Mouse (Mus musculus) liver, embryonic 14.5 days (tissue): ENCODE data around the gene Zdhhc9. TPM values are rescaled to one million over a fixed set of nuclear protein-coding genes. Genes with fewer than 3 reads are reported as not detected.

Source experiments
- ATAC-seq: fragments of 200-750 bp; cut with Nextera tagmentation; 2 replicates; pipeline ENCODE4 v1.8.0; 2017; ENCODE audit warnings: moderate number of reproducible peaks, mild to moderate bottlenecking, moderate library complexity; ENCODE audit not compliant: insufficient read depth
- DNase-seq, 3 experiments: peaks; one replicate each; pipeline ENCODE4 v3.0.0-alpha.2; 2012 to 2013; ENCODE audit warnings: low read depth in 3 of 3, low spot score in 3 of 3
- H3K27ac ChIP-seq: fragments of 300-500 bp; sonication (generic); 2 replicates; pipeline ENCODE4 v1.5.1; 2014; ENCODE audit warnings: moderate library complexity, mild to moderate bottlenecking, control low read depth, inconsistent platforms
- H3K27me3 ChIP-seq: fragments of 300-500 bp; sonication (generic); 2 replicates; pipeline ENCODE4 v1.6.1; 2014; ENCODE audit warnings: mild to moderate bottlenecking, low read length, moderate library complexity; ENCODE audit not compliant: control insufficient read depth, insufficient read depth
- H3K36me3 ChIP-seq: fragments of 300-500 bp; sonication (generic); replicated peaks from 2 replicates; pipeline ENCODE4 v1.6.1; 2014; ENCODE audit warnings: low read depth; ENCODE audit not compliant: control insufficient read depth, insufficient read depth
- H3K4me1 ChIP-seq, 2 experiments: fragments of 200-500 bp in 1 of 2; fragments of 300-500 bp in 1 of 2; sonication (generic) in 1 of 2; replicated peaks; 2 replicates each; pipeline ENCODE4 v1.6.1; 2012 to 2014; ENCODE audit warnings: antibody characterized with exemption in 1 of 2, inconsistent platforms in 1 of 2, low read length in 1 of 2; ENCODE audit not compliant: control insufficient read depth in 2 of 2, insufficient read depth in 2 of 2
- H3K4me2 ChIP-seq: fragments of 300-500 bp; sonication (generic); 2 replicates; pipeline ENCODE4 v1.6.1; 2014; ENCODE audit warnings: low read depth, mild to moderate bottlenecking, control low read depth, moderate library complexity
- H3K4me3 ChIP-seq, 2 experiments: fragments of 200-500 bp in 1 of 2; fragments of 300-500 bp in 1 of 2; sonication (generic) in 1 of 2; 2 replicates each; pipeline ENCODE4 v1.5.1; 2012 to 2014; ENCODE audit warnings: low read depth in 2 of 2, low read length in 2 of 2, mild to moderate bottlenecking in 2 of 2, control low read depth in 1 of 2, inconsistent platforms in 1 of 2, moderate library complexity in 1 of 2; ENCODE audit not compliant: insufficient read depth in 1 of 2
- H3K9ac ChIP-seq: fragments of 300-500 bp; sonication (generic); replicated peaks from 2 replicates; pipeline ENCODE4 v1.6.1; 2014; ENCODE audit warnings: mild to moderate bottlenecking, control low read depth, moderate library complexity
- H3K9me3 ChIP-seq: fragments of 300-500 bp; sonication (generic); 2 replicates; pipeline ENCODE4 v1.6.1; 2016; ENCODE audit warnings: low read length, mixed read lengths; ENCODE audit not compliant: control insufficient read depth
- CTCF ChIP-seq: IDR thresholded peaks from 2 replicates; pipeline ENCODE4 v1.5.1; 2016; ENCODE audit warnings: antibody characterized with exemption, low read depth, control low read depth
- EP300 ChIP-seq: IDR thresholded peaks from 2 replicates; pipeline ENCODE4 v1.6.1; 2016; ENCODE audit warnings: antibody characterized with exemption, low read depth
- WGBS: fragments of 180-500 bp; shearing (Covaris S2); extraction: QIAGEN DNeasy Blood & Tissue Kit; methylation state at CpG from one replicate; pipeline ENCODE4 v1.1.7; 2014; ENCODE audit not compliant: insufficient replicate concordance; 5-methylcytosine and 5-hydroxymethylcytosine counted together
- polyA plus RNA-seq, 2 experiments: library from polyadenylated mRNA; depleted of rRNA in 1 of 2; stranded (reverse) in 1 of 2; unstranded in 1 of 2; fragments of >200 nt; fragmentation: Nextera tagmentation in 1 of 2; extraction: Ambion mirVana in 1 of 2; gene quantifications; 2 replicates each; pipeline versions ENCODE4 v1.2.1 to v1.2.3; 2012 to 2014

The Zdhhc9 gene
- polyA plus RNA-seq, 2 experiments, result 2.8 to 10.5 TPM

DNA sequence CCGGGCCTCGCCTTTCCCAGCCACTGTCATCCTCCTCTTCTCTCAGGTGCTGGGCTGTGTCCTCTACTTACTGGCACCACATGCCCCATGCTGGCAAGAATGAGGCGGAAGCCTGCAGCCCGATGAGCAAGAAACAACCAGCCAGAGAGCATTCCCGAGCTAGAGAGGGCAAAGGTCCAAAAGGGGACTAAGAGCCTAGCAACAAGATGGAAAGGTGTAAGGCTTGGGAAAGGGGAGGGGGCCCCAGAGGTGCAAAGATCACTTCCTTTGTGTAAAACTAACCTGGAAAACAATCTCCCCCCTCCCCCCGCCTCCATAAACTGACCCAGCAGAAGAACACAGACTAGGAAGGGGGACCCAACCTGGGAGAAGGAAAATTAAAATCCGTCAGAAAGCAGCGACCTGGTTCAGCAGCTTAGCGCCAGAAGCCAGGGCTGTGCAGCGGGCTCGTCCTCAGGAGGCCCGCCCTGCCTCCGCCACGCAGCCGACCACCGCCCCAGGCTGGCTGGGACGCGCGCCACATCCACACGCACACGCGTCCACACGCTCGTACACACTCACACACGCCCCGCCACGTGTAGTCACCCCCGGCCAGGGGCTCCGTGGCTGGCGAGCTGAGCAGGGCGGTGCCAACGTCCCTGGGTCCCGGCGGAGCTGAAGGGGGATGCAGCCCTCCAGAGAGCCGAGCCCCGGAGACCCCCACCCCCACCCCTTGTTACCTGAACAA, 754 bp downstream of the Zdhhc9 start:
- WGBS, result 8% methylated on average over 33 of the region's 36 CpGs
- Histone ChIP-seq H3K27me3 (no peaks in the 10 kb centered on the region), H3K4me3 (peak overlapping the region; percentile 79 to 96), H3K4me2 (peak overlapping the region; percentile 71), H3K36me3 (no peaks in the 10 kb centered on the region), H3K4me1 (no peaks in the 10 kb centered on the region), H3K9me3 (no peaks in the 10 kb centered on the region), H3K27ac (peak overlapping the region; percentile 37; the same call in 1 of the 2 replicates), H3K9ac (peak overlapping the region; percentile 79)
- DNase-seq, result no peak
- TF ChIP-seq CTCF, result no peak
- no peak for TF ChIP-seq EP300
- ATAC-seq, result peak; percentile 70

DNA sequence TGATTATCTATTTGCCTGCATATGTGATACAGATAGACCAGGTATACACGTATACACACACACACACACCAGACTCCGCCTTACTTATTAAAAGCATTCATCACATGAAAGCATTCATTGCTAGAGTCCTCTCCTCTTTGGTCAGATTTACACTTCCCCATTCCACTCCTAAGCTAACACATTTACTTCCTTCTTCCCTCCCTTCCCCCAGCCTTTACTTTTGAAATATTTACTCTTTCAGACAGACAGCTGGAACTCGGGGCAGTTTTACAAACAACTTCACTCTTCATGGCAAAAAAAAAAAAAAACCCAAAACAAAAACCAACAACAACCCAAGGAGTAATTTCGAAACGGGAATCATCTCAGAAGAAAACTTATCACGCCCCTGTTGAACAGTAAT, 4.2 kb downstream of the Zdhhc9 start:
- Histone ChIP-seq H3K27me3 (no peaks in the 10 kb centered on the region), H3K9me3 (no peaks in the 10 kb centered on the region), H3K4me2 (no peak overlapping the region), H3K4me3 (no peak overlapping the region), H3K9ac (no peak overlapping the region), H3K4me1 (no peaks in the 10 kb centered on the region), H3K27ac (no peak overlapping the region), H3K36me3 (no peaks in the 10 kb centered on the region)
- 46% methylated on average over 6 of the region's 6 CpGs for WGBS
- DNase-seq (no peak), ATAC-seq (no peak)
- TF ChIP-seq CTCF (no peak), EP300 (no peak)

DNA sequence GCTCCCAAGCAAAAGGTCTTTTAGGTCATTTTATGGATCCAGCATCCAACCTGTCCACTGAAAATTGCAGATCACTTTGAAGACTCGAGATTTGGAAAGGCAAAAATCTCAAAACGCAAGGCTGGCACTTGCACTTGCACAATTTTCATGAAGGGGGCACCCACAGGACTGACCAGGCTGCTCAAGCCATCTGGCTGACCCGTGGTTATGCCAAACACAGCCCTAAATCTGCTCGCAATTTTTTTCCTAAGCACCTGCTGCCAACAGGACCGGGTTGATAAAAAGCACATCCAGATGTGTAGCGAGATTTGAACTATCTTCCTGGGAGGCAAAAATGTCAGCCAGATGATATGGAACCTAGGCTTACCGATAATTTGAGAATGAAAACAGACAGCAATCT, 4.9 kb downstream of the Zdhhc9 start:
- no peak overlapping the region for H3K9ac ChIP-seq
- 51% methylated on average over 7 of the region's 7 CpGs for WGBS
- H3K4me1 ChIP-seq, result no peaks in the 10 kb centered on the region
- DNase-seq (no peak), ATAC-seq (no peak)
- H3K9me3 ChIP-seq, result no peaks in the 10 kb centered on the region
- H3K27me3 ChIP-seq, result no peaks in the 10 kb centered on the region
- TF ChIP-seq EP300 (no peak), CTCF (no peak)
- no peak overlapping the region for H3K4me3 ChIP-seq
- no peak overlapping the region for H3K27ac ChIP-seq
- H3K4me2 ChIP-seq, result no peak overlapping the region
- H3K36me3 ChIP-seq, result no peaks in the 10 kb centered on the region

DNA sequence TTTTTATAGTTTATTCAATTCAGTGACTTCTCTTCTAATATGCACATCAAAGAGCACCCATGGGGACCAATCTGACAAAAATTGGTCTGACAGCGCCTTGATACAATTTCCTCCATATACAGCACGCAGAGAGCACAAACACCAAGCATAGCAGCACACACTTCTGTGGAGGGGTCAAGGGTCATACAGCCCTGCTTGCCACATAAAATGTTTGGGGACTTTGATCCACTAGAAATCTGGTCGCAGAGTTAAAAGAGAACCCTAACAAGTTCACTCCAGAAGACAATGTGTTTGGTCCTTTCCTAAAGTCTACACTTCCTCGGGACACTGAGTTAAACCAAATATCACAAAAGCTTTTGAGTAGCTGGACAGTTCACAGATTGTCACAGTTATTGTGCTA, 5.7 kb downstream of the Zdhhc9 start:
- DNase-seq, result no peak
- H3K27me3 ChIP-seq, result no peaks in the 10 kb centered on the region
- no peaks in the 10 kb centered on the region for H3K9me3 ChIP-seq
- no peak overlapping the region for H3K27ac ChIP-seq
- no peaks in the 10 kb centered on the region for H3K36me3 ChIP-seq
- 72% methylated on average over 4 of the region's 4 CpGs for WGBS
- ATAC-seq, result no peak
- no peak overlapping the region for H3K9ac ChIP-seq
- no peak overlapping the region for H3K4me3 ChIP-seq
- no peak for TF ChIP-seq CTCF
- TF ChIP-seq EP300, result no peak
- H3K4me1 ChIP-seq, result no peaks in the 10 kb centered on the region
- no peak overlapping the region for H3K4me2 ChIP-seq

DNA sequence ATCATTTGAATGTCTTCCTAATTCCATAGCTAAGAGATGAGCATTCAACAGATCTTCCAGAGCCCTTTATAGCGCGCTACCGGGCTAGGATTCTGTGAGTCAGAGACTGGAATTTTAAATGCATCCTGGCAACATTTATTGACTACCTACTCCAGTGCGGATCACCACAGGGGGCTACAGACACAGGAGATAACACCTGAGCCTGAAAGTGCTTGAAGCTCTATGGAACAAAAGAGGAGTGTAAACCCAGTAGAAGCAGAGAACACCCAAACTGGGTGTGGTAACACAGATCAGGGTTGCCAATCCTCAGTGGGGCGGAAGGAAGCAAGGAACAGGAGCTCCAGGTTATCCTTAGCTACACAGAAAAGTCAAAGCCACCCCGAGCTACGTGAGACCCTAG, 6.2 kb downstream of the Zdhhc9 start:
- H3K27ac ChIP-seq, result no peak overlapping the region
- DNase-seq (no peak), ATAC-seq (no peak)
- 73% methylated on average over 7 of the region's 7 CpGs for WGBS
- no peak overlapping the region for H3K4me3 ChIP-seq
- TF ChIP-seq CTCF (no peak), EP300 (no peak)
- no peak overlapping the region for H3K4me2 ChIP-seq
- no peaks in the 10 kb centered on the region for H3K4me1 ChIP-seq
- H3K9me3 ChIP-seq, result no peaks in the 10 kb centered on the region
- H3K27me3 ChIP-seq, result no peaks in the 10 kb centered on the region
- no peaks in the 10 kb centered on the region for H3K36me3 ChIP-seq
- H3K9ac ChIP-seq, result no peak overlapping the region
